Mouse (Mus musculus) kidney, postnatal 10 days (tissue): ENCODE measurements around the gene Golm1.

Experiments used
- DNase-seq: peaks from one replicate; pipeline ENCODE4 v3.0.0; 2021; ENCODE audit warnings: mixed read lengths

Golm1 gene

GRCm38 (mm10) chr13:59584947-59585647 is 90.5 kb downstream of the Golm1 start, which contains the start of the genes Agtpbp1 and Naa35:
TSS of gene Agtpbp1 (minus strand) at chr13:59585227.
TSS of gene Naa35 (plus strand) at chr13:59585259.
- DNase-seq: peak; percentile 100
